ENCODE assay signal across 21 mouse cellular contexts in genomic region chr17:85349331-85349935, GRCm38 (mm10).
DNase-seq lines count a peak whose midpoint lies in the region; ATAC-seq and TF ChIP-seq lines count a peak whose summit lies in the region.
"Had no signal": no experiment of that assay in that cellular context is flagged by ENCODE, and none has a peak within 500 bp of the region (broad histone marks: within the 10 kb centered on the region; RNA-seq: fewer than 3 reads in every experiment).

No protein-coding gene starts in this region.

- no peak for TF ChIP-seq CTCF in midbrain, postnatal 0 days (IDR thresholded peaks at IDR 0.05)

- DNase-seq in midbrain, embryonic 11.5 days (ENCODE audit: low spot score, missing footprints), result peak; percentile 72
- DNase-seq in midbrain, postnatal 0 days (ENCODE audit: low spot score), result no peak
- DNase-seq in Muller cell, postnatal 12 days (ENCODE audit: inconsistent ontology term), result peak; percentile 32
- peak; percentile 27 for DNase-seq in R1 (ENCODE audit: low read depth, low spot score)
- DNase-seq: adrenal gland, adult 8-10 months; adrenal gland, postnatal 14 days; adrenal gland, postnatal 36 days; cerebellum, adult 11-12 months; cerebellum, adult 2 months; cerebellum, adult 9-10 months; cerebellum, postnatal 10 days; cerebellum, postnatal 25 days; forebrain, postnatal 0 days had no signal

- WGBS in midbrain, embryonic 11.5 days, result 61% methylated on average over 8 of the region's 8 CpGs
- 58% methylated on average over 8 of the region's 8 CpGs for WGBS in midbrain, postnatal 0 days
- 70% methylated on average over 8 of the region's 8 CpGs for WGBS in liver, embryonic 12.5 days (ENCODE audit: insufficient replicate concordance)

- no peak overlapping the region for H3K27ac ChIP-seq in midbrain, embryonic 11.5 days (ENCODE audit: low read depth, low read length)
- no peak overlapping the region for H3K27ac ChIP-seq in midbrain, postnatal 0 days (ENCODE audit: low read depth, low read length)
- no peak overlapping the region for H3K27ac ChIP-seq in liver, embryonic 12.5 days
- H3K27ac ChIP-seq: embryonic facial prominence, embryonic 10.5 days; embryonic facial prominence, embryonic 12.5 days; forebrain, embryonic 13.5 days; forebrain, embryonic 15.5 days had no signal

- H3K36me3 ChIP-seq in midbrain, embryonic 11.5 days (ENCODE audit: control insufficient read depth, insufficient read depth, low read length), result no peaks in the 10 kb centered on the region
- no peaks in the 10 kb centered on the region for H3K36me3 ChIP-seq in midbrain, postnatal 0 days (ENCODE audit: insufficient read depth, low read length)
- H3K36me3 ChIP-seq in liver, embryonic 12.5 days, result no peaks in the 10 kb centered on the region
- H3K36me3 ChIP-seq: embryonic facial prominence, embryonic 10.5 days; embryonic facial prominence, embryonic 12.5 days; forebrain, embryonic 15.5 days had no signal

- H3K9me3 ChIP-seq in midbrain, embryonic 11.5 days (ENCODE audit: control insufficient read depth, low read length), result no peaks in the 10 kb centered on the region
- no peaks in the 10 kb centered on the region for H3K9me3 ChIP-seq in midbrain, postnatal 0 days (ENCODE audit: low read length)
- no peaks in the 10 kb centered on the region for H3K9me3 ChIP-seq in liver, embryonic 12.5 days (replicated peaks)
- H3K9me3 ChIP-seq: embryonic facial prominence, embryonic 10.5 days; embryonic facial prominence, embryonic 12.5 days; forebrain, embryonic 13.5 days; forebrain, embryonic 15.5 days had no signal

- no peak for ATAC-seq in midbrain, embryonic 11.5 days (ENCODE audit: low FRiP score)
- ATAC-seq in midbrain, postnatal 0 days (ENCODE audit: low FRiP score), result no peak
- ATAC-seq in liver, embryonic 12.5 days, result no peak
- ATAC-seq in monocyte, adult 5-6 weeks (replicated peaks; ENCODE audit: insufficient number of reproducible peaks, low FRiP score, low TSS enrichment, poor library complexity, severe bottlenecking), result no peak
- ATAC-seq: activated CD4-positive, CD25-positive, alpha-beta regulatory T cell, adult 4 months; forebrain, embryonic 13.5 days; forebrain, embryonic 15.5 days; forebrain, postnatal 0 days; Patski had no signal

- no peaks in the 10 kb centered on the region for H3K27me3 ChIP-seq in midbrain, embryonic 11.5 days (ENCODE audit: control insufficient read depth, insufficient read depth, low read length)
- no peaks in the 10 kb centered on the region for H3K27me3 ChIP-seq in midbrain, postnatal 0 days (ENCODE audit: insufficient read depth, low read length)
- no peaks in the 10 kb centered on the region for H3K27me3 ChIP-seq in liver, embryonic 12.5 days (replicated peaks)
- H3K27me3 ChIP-seq: embryonic facial prominence, embryonic 12.5 days; forebrain, embryonic 13.5 days; forebrain, embryonic 15.5 days; Patski had no signal

- H3K9ac ChIP-seq in midbrain, embryonic 11.5 days (ENCODE audit: low read length), result no peak overlapping the region
- H3K9ac ChIP-seq in midbrain, postnatal 0 days (replicated peaks; ENCODE audit: low read length, poor library complexity, severe bottlenecking), result no peak overlapping the region
- H3K9ac ChIP-seq in liver, embryonic 12.5 days, result no peak overlapping the region
- H3K9ac ChIP-seq: embryonic facial prominence, embryonic 12.5 days; forebrain, embryonic 13.5 days; forebrain, embryonic 15.5 days; forebrain, postnatal 0 days had no signal

- no peak overlapping the region for H3K4me2 ChIP-seq in midbrain, embryonic 11.5 days
- no peak overlapping the region for H3K4me2 ChIP-seq in midbrain, postnatal 0 days (ENCODE audit: low read depth, low read length, poor library complexity, severe bottlenecking)
- no peak overlapping the region for H3K4me2 ChIP-seq in liver, embryonic 12.5 days
- H3K4me2 ChIP-seq: embryonic facial prominence, embryonic 12.5 days; forebrain, embryonic 13.5 days; forebrain, embryonic 15.5 days had no signal

- no peak overlapping the region for H3K4me3 ChIP-seq in midbrain, embryonic 11.5 days (ENCODE audit: low read depth, low read length)
- H3K4me3 ChIP-seq in midbrain, postnatal 0 days (ENCODE audit: low read depth, low read length), result no peak overlapping the region
- H3K4me3 ChIP-seq in liver, embryonic 12.5 days, result no peak overlapping the region
- H3K4me3 ChIP-seq: embryonic facial prominence, embryonic 10.5 days; embryonic facial prominence, embryonic 12.5 days; forebrain, embryonic 13.5 days; forebrain, embryonic 15.5 days had no signal

- no peaks in the 10 kb centered on the region for H3K4me1 ChIP-seq in midbrain, embryonic 11.5 days (ENCODE audit: control insufficient read depth, insufficient read depth, low read length)
- no peaks in the 10 kb centered on the region for H3K4me1 ChIP-seq in midbrain, postnatal 0 days (ENCODE audit: insufficient read depth, low read length)
- no peaks in the 10 kb centered on the region for H3K4me1 ChIP-seq in liver, embryonic 12.5 days
- H3K4me1 ChIP-seq: embryonic facial prominence, embryonic 12.5 days; forebrain, embryonic 15.5 days had no signal
